Mouse (Mus musculus) testis, adult 2 months (tissue): Measurements from ENCODE around the gene Angptl1. TPM values are rescaled to one million over a fixed set of nuclear protein-coding genes. Genes with fewer than 3 reads are reported as not detected.

Experiments
- H3K27ac ChIP-seq: fragments of 200-500 bp; 2 replicates; pipeline ENCODE4 v1.5.1; 2012; ENCODE audit warnings: low read depth, low read length; ENCODE audit not compliant: control insufficient read depth, insufficient read depth
- H3K27me3 ChIP-seq: fragments of 200-500 bp; 2 replicates; pipeline ENCODE4 v1.6.1; 2012; ENCODE audit warnings: mild to moderate bottlenecking, low read length, moderate library complexity; ENCODE audit not compliant: control insufficient read depth, insufficient read depth
- H3K36me3 ChIP-seq: fragments of 200-500 bp; 2 replicates; pipeline ENCODE4 v1.6.1; 2012; ENCODE audit warnings: mild to moderate bottlenecking, low read length; ENCODE audit not compliant: control insufficient read depth, insufficient read depth
- H3K4me1 ChIP-seq: fragments of 200-500 bp; 2 replicates; pipeline ENCODE4 v1.6.1; 2012; ENCODE audit warnings: low read length; ENCODE audit not compliant: control insufficient read depth, insufficient read depth
- H3K4me3 ChIP-seq: fragments of 200-500 bp; 2 replicates; pipeline ENCODE4 v1.5.1; 2012; ENCODE audit warnings: low read depth, mild to moderate bottlenecking, low read length, moderate library complexity, mixed read lengths; ENCODE audit not compliant: control insufficient read depth
- CTCF ChIP-seq: fragments of 200-500 bp; IDR thresholded peaks from 2 replicates; pipeline ENCODE4 v1.5.1; 2012; ENCODE audit warnings: low read depth, mild to moderate bottlenecking, inconsistent platforms, low read length, moderate library complexity; ENCODE audit not compliant: control insufficient read depth, insufficient read depth, insufficient replicate concordance
- POLR2A ChIP-seq: fragments of 200-500 bp; IDR thresholded peaks from 2 replicates; pipeline ENCODE4 v1.6.1; 2012; ENCODE audit warnings: low read depth, mild to moderate bottlenecking, inconsistent platforms, low read length, moderate library complexity; ENCODE audit not compliant: control insufficient read depth
- polyA plus RNA-seq: library from polyadenylated mRNA; depleted of rRNA; stranded (reverse); fragments of >200 nt; gene quantifications from 2 replicates; pipeline ENCODE4 v1.2.3, GENCODE M21; 2012

Angptl1 gene
- polyA plus RNA-seq, 1 experiment = 0.37 TPM

- no peaks in the 10 kb centered on the region for H3K4me1 ChIP-seq
- no peaks in the 10 kb centered on the region for H3K27me3 ChIP-seq
- no peak overlapping the region for H3K4me3 ChIP-seq
- no peaks in the 10 kb centered on the region for H3K36me3 ChIP-seq
- H3K27ac ChIP-seq = no peak overlapping the region
- TF ChIP-seq CTCF (no peak), POLR2A (no peak)
Measured at GRCm38 (mm10) chr1:156870616-156871015, 32.3 kb downstream of the Angptl1 start.

- TF ChIP-seq CTCF = no peak
- no peak for TF ChIP-seq POLR2A
- Histone ChIP-seq H3K27ac (no peak overlapping the region), H3K4me1 (no peaks in the 10 kb centered on the region), H3K36me3 (peaks cover 2% of the 10 kb centered on the region; the same call in 1 of the 2 replicates), H3K27me3 (no peaks in the 10 kb centered on the region), H3K4me3 (no peak overlapping the region)
Measured at GRCm38 (mm10) chr1:156884782-156885181, 46.4 kb downstream of the Angptl1 start.

GRCm38 (mm10) chr1:156885879-156886278, 47.5 kb downstream of the Angptl1 start:
- Histone ChIP-seq H3K27ac (no peak overlapping the region), H3K4me1 (no peaks in the 10 kb centered on the region), H3K36me3 (peaks cover 2% of the 10 kb centered on the region; the same call in 1 of the 2 replicates), H3K27me3 (no peaks in the 10 kb centered on the region), H3K4me3 (no peak overlapping the region)
- TF ChIP-seq POLR2A = no peak
- no peak for TF ChIP-seq CTCF

- Histone ChIP-seq H3K27me3 (no peaks in the 10 kb centered on the region), H3K27ac (no peak overlapping the region), H3K4me3 (no peak overlapping the region), H3K36me3 (peaks cover 4% of the 10 kb centered on the region), H3K4me1 (no peaks in the 10 kb centered on the region)
- TF ChIP-seq POLR2A = no peak
- TF ChIP-seq CTCF = no peak
Measured at GRCm38 (mm10) chr1:156888830-156889229, 50.5 kb downstream of the Angptl1 start.

- no peaks in the 10 kb centered on the region for H3K4me1 ChIP-seq
- peaks cover 4% of the 10 kb centered on the region for H3K36me3 ChIP-seq
- H3K27ac ChIP-seq = no peak overlapping the region
- H3K4me3 ChIP-seq = no peak overlapping the region
- TF ChIP-seq CTCF (no peak), POLR2A (no peak)
- H3K27me3 ChIP-seq = no peaks in the 10 kb centered on the region
Measured at GRCm38 (mm10) chr1:156891561-156891960, 53.2 kb downstream of the Angptl1 start.

GRCm38 (mm10) chr1:156901689-156902088, 63.3 kb downstream of the Angptl1 start:
- TF ChIP-seq POLR2A (no peak), CTCF (no peak)
- H3K4me1 ChIP-seq = no peaks in the 10 kb centered on the region
- no peaks in the 10 kb centered on the region for H3K27me3 ChIP-seq
- H3K36me3 ChIP-seq = no peaks in the 10 kb centered on the region; the same call in 1 of the 2 replicates
- H3K27ac ChIP-seq = no peak overlapping the region
- no peak overlapping the region for H3K4me3 ChIP-seq

- Histone ChIP-seq H3K36me3 (no peaks in the 10 kb centered on the region; the same call in 1 of the 2 replicates), H3K4me1 (no peaks in the 10 kb centered on the region), H3K27me3 (no peaks in the 10 kb centered on the region), H3K4me3 (no peak overlapping the region), H3K27ac (no peak overlapping the region)
- TF ChIP-seq CTCF (no peak), POLR2A (no peak)
Measured at GRCm38 (mm10) chr1:156903899-156904298, 65.5 kb downstream of the Angptl1 start.

- no peak for TF ChIP-seq POLR2A
- no peak for TF ChIP-seq CTCF
- H3K4me1 ChIP-seq = no peaks in the 10 kb centered on the region
Measured at GRCm38 (mm10) chr1:156905660-156906059, 67.3 kb downstream of the Angptl1 start.

More at GRCm38 (mm10) chr1:156905660-156906059, 67.3 kb downstream of the Angptl1 start:
- H3K36me3 ChIP-seq = no peaks in the 10 kb centered on the region
- no peak overlapping the region for H3K27ac ChIP-seq
- no peaks in the 10 kb centered on the region for H3K27me3 ChIP-seq
- no peak overlapping the region for H3K4me3 ChIP-seq
